Mouse (Mus musculus) hindbrain, embryonic 10.5 days (tissue): ENCODE measurements around the gene Tex2. TPM values are rescaled to one million over a fixed set of nuclear protein-coding genes. Genes with fewer than 3 reads are reported as not detected.
A peak's percentile ranks its signal among the peaks of the same experiment; 100 is the strongest.

Source experiments
- DNase-seq: peaks from one replicate; pipeline ENCODE4 v3.0.0-alpha.2; 2017; ENCODE audit warnings: low spot score
- H3K27ac ChIP-seq: fragments of 300-500 bp; sonication (generic); 2 replicates; pipeline ENCODE4 v1.5.1; 2016; ENCODE audit warnings: mild to moderate bottlenecking, moderate library complexity
- H3K27me3 ChIP-seq: fragments of 300-500 bp; sonication (generic); 2 replicates; pipeline ENCODE4 v1.6.1; 2016; ENCODE audit warnings: mild to moderate bottlenecking; ENCODE audit not compliant: poor library complexity, insufficient read depth, severe bottlenecking
- H3K36me3 ChIP-seq: fragments of 300-500 bp; sonication (generic); 2 replicates; pipeline ENCODE4 v1.6.1; 2016; ENCODE audit warnings: mild to moderate bottlenecking, moderate library complexity
- H3K4me1 ChIP-seq: fragments of 300-500 bp; sonication (generic); replicated peaks from 2 replicates; pipeline ENCODE4 v1.6.1; 2016; ENCODE audit warnings: mild to moderate bottlenecking
- H3K4me3 ChIP-seq: fragments of 300-500 bp; sonication (generic); 2 replicates; pipeline ENCODE4 v1.5.1; 2016; ENCODE audit warnings: mild to moderate bottlenecking, moderate library complexity
- H3K9me3 ChIP-seq: fragments of 300-500 bp; sonication (generic); 2 replicates; pipeline ENCODE4 v1.6.1; 2016; ENCODE audit warnings: mild to moderate bottlenecking, moderate library complexity
- WGBS: fragments of 180-500 bp; shearing (Covaris S2); methylation state at CpG from one replicate; pipeline ENCODE4 v1.1.7; 2016; 5-methylcytosine and 5-hydroxymethylcytosine counted together
- polyA plus RNA-seq: library from polyadenylated mRNA; unstranded; fragments of >200 nt; fragmentation: Nextera tagmentation; extraction: Ambion mirVana; gene quantifications from 2 replicates; pipeline ENCODE4 v1.2.1, GENCODE M21; 2016

Gene Tex2
- polyA plus RNA-seq, 1 experiment from 2014 or later: 7.9 TPM

- Histone ChIP-seq H3K27me3 (no peaks in the 10 kb centered on the region), H3K36me3 (peaks cover 19% of the 10 kb centered on the region), H3K9me3 (no peaks in the 10 kb centered on the region), H3K4me3 (no peak overlapping the region), H3K27ac (peak overlapping the region; percentile 36), H3K4me1 (peaks cover 66% of the 10 kb centered on the region)
- 81% methylated on average over 11 of the region's 11 CpGs for WGBS
- DNase-seq: no peak
Observed at GRCm38 (mm10) chr11:106571026-106571983, 41.9 kb downstream of the Tex2 start.

- no peak overlapping the region for H3K4me3 ChIP-seq
- H3K9me3 ChIP-seq: no peaks in the 10 kb centered on the region
- peaks cover 23% of the 10 kb centered on the region for H3K36me3 ChIP-seq
- no peak overlapping the region for H3K27ac ChIP-seq
- H3K4me1 ChIP-seq: peaks cover 43% of the 10 kb centered on the region
- 59% methylated on average over 14 of the region's 14 CpGs for WGBS
- no peak for DNase-seq
- no peaks in the 10 kb centered on the region for H3K27me3 ChIP-seq
Observed at GRCm38 (mm10) chr11:106568329-106568960, 44.8 kb downstream of the Tex2 start.

GRCm38 (mm10) chr11:106566040-106566785 lies 47.0 kb downstream of the Tex2 start:
- no peak for DNase-seq
- 95% methylated on average over 8 of the region's 8 CpGs for WGBS
- peaks cover 23% of the 10 kb centered on the region for H3K36me3 ChIP-seq
- H3K9me3 ChIP-seq: no peaks in the 10 kb centered on the region
- no peak overlapping the region for H3K27ac ChIP-seq
- H3K4me3 ChIP-seq: no peak overlapping the region
- no peaks in the 10 kb centered on the region for H3K27me3 ChIP-seq
- H3K4me1 ChIP-seq: peaks cover 20% of the 10 kb centered on the region

- Histone ChIP-seq H3K36me3 (peaks cover 23% of the 10 kb centered on the region), H3K9me3 (no peaks in the 10 kb centered on the region), H3K27ac (no peak overlapping the region), H3K4me1 (peaks cover 15% of the 10 kb centered on the region), H3K4me3 (no peak overlapping the region), H3K27me3 (no peaks in the 10 kb centered on the region)
- DNase-seq: no peak
- 86% methylated on average over 12 of the region's 12 CpGs for WGBS
Observed at GRCm38 (mm10) chr11:106564261-106564660, 49.0 kb downstream of the Tex2 start.

- Histone ChIP-seq H3K36me3 (peaks cover 18% of the 10 kb centered on the region), H3K27ac (no peak overlapping the region), H3K4me1 (peaks cover 6% of the 10 kb centered on the region), H3K4me3 (no peak overlapping the region), H3K27me3 (no peaks in the 10 kb centered on the region), H3K9me3 (no peaks in the 10 kb centered on the region)
- DNase-seq: no peak
- 94% methylated on average over 4 of the region's 4 CpGs for WGBS
Observed at GRCm38 (mm10) chr11:106562707-106563106, 50.5 kb downstream of the Tex2 start.

GRCm38 (mm10) chr11:106559773-106560172 lies 53.5 kb downstream of the Tex2 start:
- Histone ChIP-seq H3K9me3 (no peaks in the 10 kb centered on the region), H3K4me3 (no peak overlapping the region), H3K4me1 (peaks cover 29% of the 10 kb centered on the region), H3K27me3 (no peaks in the 10 kb centered on the region), H3K36me3 (no peaks in the 10 kb centered on the region), H3K27ac (no peak overlapping the region)
- 94% methylated on average over 7 of the region's 7 CpGs for WGBS
- no peak for DNase-seq

- H3K9me3 ChIP-seq: no peaks in the 10 kb centered on the region
- H3K4me1 ChIP-seq: peaks cover 30% of the 10 kb centered on the region
- 0 out of 2 replicates have a peak overlapping the region, but pooled peaks have one; percentile 24 for H3K27ac ChIP-seq
- H3K4me3 ChIP-seq: no peak overlapping the region
- H3K36me3 ChIP-seq: no peaks in the 10 kb centered on the region
- 65% methylated on average over 4 of the region's 4 CpGs for WGBS
- DNase-seq: no peak
- no peaks in the 10 kb centered on the region for H3K27me3 ChIP-seq
Observed at GRCm38 (mm10) chr11:106558008-106558407, 55.2 kb downstream of the Tex2 start.

GRCm38 (mm10) chr11:106557398-106557797 lies 55.8 kb downstream of the Tex2 start:
- Histone ChIP-seq H3K36me3 (no peaks in the 10 kb centered on the region), H3K9me3 (no peaks in the 10 kb centered on the region), H3K4me3 (no peak overlapping the region), H3K27me3 (no peaks in the 10 kb centered on the region), H3K4me1 (peaks cover 30% of the 10 kb centered on the region), H3K27ac (0 out of 2 replicates have a peak overlapping the region, but pooled peaks have one; percentile 24)
- no peak for DNase-seq
- 75% methylated on average over 7 of the region's 7 CpGs for WGBS

GRCm38 (mm10) chr11:106556689-106557088 lies 56.5 kb downstream of the Tex2 start:
- H3K27ac ChIP-seq: peak overlapping the region; percentile 46; the same call in 1 of the 2 replicates
- WGBS: 79% methylated on average over 4 of the region's 4 CpGs

GRCm38 (mm10) chr11:106555805-106556615 lies 57.2 kb downstream of the Tex2 start:
- no peak for DNase-seq
- 53% methylated on average over 10 of the region's 10 CpGs for WGBS
- Histone ChIP-seq H3K36me3 (no peaks in the 10 kb centered on the region), H3K4me3 (no peak overlapping the region), H3K9me3 (no peaks in the 10 kb centered on the region), H3K27me3 (no peaks in the 10 kb centered on the region), H3K27ac (peak overlapping the region; percentile 46; the same call in 1 of the 2 replicates), H3K4me1 (peaks cover 30% of the 10 kb centered on the region)

More at GRCm38 (mm10) chr11:106556689-106557088, 56.5 kb downstream of the Tex2 start:
- DNase-seq: no peak
- H3K4me1 ChIP-seq: peaks cover 30% of the 10 kb centered on the region
- no peaks in the 10 kb centered on the region for H3K27me3 ChIP-seq
- no peaks in the 10 kb centered on the region for H3K9me3 ChIP-seq
- H3K4me3 ChIP-seq: no peak overlapping the region
- no peaks in the 10 kb centered on the region for H3K36me3 ChIP-seq

GRCm38 (mm10) chr11:106550398-106550797 lies 62.8 kb downstream of the Tex2 start:
- H3K36me3 ChIP-seq: peaks cover 10% of the 10 kb centered on the region
- H3K9me3 ChIP-seq: no peaks in the 10 kb centered on the region
- 95% methylated on average over 4 of the region's 4 CpGs for WGBS
- DNase-seq: no peak
- no peaks in the 10 kb centered on the region for H3K27me3 ChIP-seq
- no peak overlapping the region for H3K27ac ChIP-seq
- 0 out of 2 replicates have a peak, but pooled peaks cover 3% of the 10 kb centered on the region for H3K4me1 ChIP-seq
- no peak overlapping the region for H3K4me3 ChIP-seq

- Histone ChIP-seq H3K36me3 (peaks cover 32% of the 10 kb centered on the region), H3K4me1 (no peaks in the 10 kb centered on the region), H3K9me3 (no peaks in the 10 kb centered on the region), H3K27me3 (no peaks in the 10 kb centered on the region), H3K27ac (no peak overlapping the region), H3K4me3 (no peak overlapping the region)
- 95% methylated on average over 4 of the region's 4 CpGs for WGBS
- DNase-seq: no peak
Observed at GRCm38 (mm10) chr11:106546081-106546480, 67.1 kb downstream of the Tex2 start.
